Mouse (Mus musculus) frontal cortex, adult 2 months (tissue): ENCODE data around the gene Bcl7c. TPM values are rescaled to one million over a fixed set of nuclear protein-coding genes. Genes with fewer than 3 reads are reported as not detected.
A peak's percentile ranks its signal among the peaks of the same experiment; 100 is the strongest.
"Not testable (repeated sequence)": the region's sequence is repeated elsewhere in the genome, so short reads cannot be mapped to it uniquely, and the experiment has no call there.

ENCODE experiments used
- DNase-seq, 2 experiments: peaks; one replicate each; pipeline ENCODE4 v3.0.0; 2022; ENCODE audit warnings: low spot score in 1 of 2; ENCODE audit errors: extremely low spot score in 1 of 2
- polyA plus RNA-seq: library from polyadenylated mRNA; depleted of rRNA; stranded (reverse); fragments of >200 nt; gene quantifications from 2 replicates; pipeline ENCODE4 v1.2.3, GENCODE M21; 2012

Bcl7c gene
- polyA plus RNA-seq, 1 experiment, result 25.7 TPM

DNA sequence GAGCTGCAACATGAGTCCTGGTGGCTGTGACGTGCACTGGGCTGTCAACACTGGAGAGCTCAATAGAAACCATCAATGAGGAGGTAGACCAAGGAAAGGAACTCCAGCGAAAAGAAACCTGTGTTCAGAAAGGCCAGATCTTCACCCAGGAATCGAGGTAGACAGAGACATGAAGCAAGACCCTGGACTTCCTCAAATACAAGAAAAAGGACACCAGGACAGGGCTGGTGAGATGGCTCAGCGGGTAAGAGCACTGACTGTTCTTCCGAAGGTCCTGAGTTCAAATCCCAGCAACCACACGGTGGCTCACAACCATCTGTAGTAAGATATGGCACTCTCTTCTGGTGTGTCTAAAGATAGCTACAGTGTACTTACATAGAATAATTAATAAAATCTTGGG is 9.6 kb upstream of the Bcl7c start:
- no peak for DNase-seq

DNA sequence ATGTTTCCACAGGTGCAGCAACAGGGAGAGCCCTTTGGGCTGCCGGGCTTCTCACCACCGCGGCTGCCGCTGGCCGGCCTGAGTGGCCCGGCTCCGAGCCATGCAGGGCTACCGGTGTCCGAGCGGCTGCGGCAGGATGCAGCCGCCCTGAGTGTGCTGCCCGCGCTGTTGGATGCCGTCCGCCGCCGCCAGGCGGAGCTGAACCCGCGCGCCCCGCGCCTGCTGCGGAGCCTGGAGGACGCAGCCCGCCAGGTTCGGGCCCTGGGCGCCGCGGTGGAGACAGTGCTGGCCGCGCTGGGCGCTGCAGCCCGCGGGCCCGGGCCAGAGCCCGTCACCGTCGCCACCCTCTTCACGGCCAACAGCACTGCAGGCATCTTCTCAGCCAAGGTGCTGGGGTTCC is 8.3 kb upstream of the Bcl7c start:
- DNase-seq, result peak in 1 of 2 experiments; percentile 67

DNA sequence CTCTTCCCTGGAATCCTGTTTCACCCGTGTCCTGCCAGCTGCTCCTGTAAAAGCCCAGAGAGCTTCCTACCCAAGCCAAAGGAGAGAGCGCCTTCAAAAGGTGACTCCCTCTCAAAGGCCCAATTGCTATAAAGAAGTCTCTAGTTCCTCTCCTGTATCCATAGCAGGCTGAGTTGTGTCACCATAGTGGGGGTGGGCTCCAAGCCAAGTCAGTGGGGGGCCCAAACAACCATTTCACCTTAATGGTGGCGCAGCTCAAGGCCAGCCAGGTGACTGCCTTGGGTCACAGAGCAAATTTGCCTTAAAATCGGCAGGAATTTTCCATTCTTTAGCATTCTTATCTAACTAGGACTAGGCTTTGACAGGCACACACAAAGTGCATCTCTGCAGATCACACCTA is 6.1 kb upstream of the Bcl7c start:
- DNase-seq, result no peak

DNA sequence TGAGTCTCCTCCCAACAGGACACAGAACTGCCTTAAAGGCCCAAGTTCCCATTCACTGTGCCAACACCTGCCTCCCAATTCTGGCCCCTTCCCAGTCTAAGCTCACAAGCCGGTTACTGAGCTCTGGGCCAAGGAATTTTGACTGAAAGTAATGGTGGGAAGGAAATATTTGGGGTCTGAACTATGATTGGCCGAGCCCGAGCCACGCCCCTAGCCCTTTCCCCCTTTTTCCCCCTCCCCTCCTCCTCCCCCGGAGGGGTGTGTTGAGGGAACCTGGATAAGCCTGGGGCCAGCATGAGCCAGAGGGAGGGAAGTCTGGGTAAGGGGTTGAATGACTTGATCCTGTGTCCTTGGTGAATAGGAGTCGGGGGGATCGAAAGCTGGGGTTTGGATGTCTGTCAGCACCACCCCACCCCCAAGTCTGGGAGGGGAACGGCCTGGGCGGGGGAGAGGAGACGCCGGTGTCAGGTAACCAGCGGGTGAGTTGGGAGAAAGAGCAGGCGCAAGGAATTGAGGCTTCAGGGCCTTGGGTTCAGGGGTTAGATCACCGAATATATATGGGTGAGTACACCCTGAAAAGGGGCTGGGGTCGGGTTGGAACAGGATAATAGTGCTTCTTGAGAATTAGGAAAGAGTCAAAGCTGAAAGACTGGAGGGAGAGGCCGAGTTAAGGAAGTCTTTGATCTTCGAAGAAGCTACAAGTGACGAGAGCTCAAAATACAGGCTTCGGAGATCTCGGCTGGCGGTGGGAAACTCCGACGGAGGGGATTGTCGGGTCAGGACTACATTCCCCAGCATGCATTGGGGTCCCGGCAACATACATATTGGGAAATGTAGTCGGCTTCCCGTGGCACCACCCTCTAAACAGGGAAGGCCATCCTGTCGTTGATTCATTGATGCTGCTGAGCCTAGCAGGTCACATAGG is 4.0 kb upstream of the Bcl7c start, which contains the start of gene Ctf1:
Gene Ctf1 (plus strand): TSS at position 276 of the 925 bp plus-strand sequence.
- peak in 1 of 2 experiments; percentile 80 for DNase-seq

DNA sequence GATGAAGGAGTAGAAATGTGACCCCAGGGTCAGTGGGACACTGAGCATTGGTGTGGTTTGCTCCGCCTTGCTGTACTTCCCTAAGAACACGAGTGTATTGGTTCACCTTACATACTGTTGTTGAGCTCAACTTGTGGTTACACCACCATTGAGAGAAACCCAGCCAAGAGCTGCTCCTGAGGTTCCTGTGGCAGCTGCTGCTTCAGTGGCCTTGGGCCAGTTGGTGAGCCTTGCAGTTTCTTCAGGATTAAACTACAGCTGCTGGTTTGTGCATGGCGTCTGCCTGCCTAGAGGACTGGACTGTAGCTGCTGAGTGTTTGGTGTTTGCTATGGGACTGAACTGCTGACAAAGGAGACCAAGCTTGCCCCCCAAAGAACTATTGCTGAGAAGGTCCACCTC is 2.7 kb upstream of the Bcl7c start:
- no peak for DNase-seq

DNA sequence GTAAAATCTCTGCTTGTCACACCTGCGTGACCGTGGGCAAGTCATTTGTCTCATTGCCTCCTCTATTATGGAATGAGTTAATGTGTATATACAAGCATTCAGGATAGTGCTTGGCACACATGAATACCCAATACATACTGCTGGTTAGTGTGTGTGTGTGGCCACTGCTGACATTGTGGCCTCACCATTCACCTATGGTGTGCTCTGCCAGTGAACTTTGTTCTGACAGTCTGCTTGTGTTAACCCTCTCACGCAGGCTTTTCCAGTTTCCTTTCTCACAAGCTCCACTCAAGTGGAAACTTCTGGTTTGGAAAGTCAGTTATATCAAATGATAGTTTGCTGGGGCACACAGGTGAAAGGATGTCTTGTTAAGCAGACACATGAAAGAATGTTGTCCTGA is 2.3 kb upstream of the Bcl7c start:
- DNase-seq, result no peak

DNA sequence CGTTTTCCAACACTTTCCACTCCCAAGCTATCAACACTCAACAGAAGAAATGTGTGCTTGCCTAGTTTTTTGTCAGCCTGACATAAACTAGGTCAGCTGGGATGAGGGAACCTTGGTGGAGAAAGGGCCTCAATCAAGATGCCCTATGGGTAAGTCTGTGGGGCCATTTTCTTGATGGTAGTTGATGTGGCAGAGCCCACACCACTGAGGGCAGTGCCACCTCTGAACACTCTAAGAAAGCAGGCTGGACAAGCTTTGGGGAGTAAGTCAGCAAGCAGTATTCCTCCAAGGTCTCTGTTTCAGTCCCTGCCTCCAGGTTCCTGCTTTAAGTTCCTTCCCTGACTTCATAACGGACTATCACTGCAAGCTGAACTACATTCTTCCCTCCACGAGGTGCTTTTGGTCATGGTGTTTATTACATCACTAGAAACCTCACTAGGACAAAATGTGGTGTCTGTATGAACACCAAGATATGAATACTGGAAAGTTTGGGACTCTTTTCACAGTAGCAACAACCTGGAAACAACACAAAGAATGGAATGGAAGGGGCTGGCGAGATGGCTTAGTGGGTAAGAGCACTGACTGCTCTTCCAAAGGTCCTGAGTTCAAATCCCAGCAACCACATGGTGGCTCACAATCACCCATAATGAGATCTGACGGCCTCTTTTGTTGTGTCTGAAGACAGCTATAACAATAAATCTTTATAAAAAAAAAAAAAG is 687 bp upstream of the Bcl7c start:
- no peak for DNase-seq

DNA sequence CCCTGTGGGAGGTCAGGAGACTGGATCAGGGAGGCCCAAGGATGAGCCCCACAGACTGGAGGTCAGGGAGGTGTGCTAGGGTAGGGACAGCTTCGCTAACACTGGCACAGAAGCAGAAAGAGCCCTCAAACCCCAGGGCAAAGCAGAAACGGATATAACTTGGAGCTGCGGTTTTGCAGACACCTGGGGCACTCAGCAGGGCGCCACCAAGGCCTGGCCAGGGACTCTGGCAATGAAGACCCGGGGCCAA is 851 bp downstream of the Bcl7c start:
- DNase-seq, result no peak

DNA sequence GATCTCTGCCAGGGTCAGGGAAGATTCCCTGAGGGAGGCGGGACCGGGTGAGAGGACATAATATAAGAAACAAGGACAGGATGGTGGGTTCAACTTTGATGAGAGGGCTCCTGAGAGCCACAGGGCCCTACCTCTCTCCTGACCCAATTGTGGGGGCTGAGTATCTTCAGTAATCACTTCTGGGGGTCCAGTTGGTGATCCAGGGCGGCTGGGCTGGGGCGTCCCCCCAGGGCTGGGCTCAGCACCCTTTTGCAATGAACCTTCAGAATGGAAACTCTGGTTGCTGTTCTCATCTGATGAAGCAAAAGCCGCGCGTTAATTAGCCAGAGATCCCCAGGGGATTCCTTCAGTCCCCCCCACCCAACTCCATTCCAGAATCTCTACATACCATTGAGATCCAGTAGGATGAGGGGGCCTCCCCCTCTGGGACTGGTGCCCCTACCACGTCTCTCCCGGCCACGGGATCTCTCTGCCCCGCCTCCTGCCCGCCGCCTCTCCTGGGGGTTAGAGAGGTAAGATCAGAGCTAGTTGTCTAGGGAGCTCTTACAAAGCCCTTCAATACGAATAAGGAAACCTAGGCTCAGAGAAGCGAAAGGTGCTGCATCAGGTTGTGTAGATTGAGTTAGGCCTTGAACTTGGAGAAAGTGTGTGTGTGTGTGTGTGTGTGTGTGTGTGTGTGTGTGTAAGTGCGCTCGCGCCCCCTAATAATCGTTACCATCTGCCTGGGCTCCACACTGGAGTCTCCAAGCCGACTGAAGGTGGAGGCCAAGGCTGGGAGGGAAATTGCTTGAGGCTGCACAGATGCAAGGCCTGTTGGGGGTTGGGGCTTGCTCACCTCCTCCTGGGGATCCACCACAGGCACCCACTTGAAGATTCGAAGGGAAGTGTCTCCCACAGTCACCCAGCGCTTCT is 1.4 kb downstream of the Bcl7c start:
- no peak for DNase-seq

DNA sequence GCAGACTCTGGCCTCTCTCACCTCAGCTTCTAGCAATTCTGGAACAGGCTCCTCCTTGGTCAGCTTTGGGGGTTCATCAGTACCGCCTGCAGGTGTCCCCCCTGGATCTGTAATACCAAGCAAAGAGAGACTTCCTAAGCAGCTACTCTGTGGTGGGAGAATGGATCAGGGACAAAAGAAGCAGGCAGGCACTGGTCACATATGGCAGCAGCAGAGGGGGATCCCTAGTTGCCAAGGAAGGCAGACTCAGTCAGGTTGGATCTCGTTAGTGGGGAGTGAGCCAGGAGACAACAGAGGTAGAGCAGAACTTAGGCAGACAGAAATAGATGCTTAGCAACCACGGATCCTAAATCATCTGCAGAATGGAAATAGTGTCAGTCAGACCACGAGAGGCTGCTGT is 3.0 kb downstream of the Bcl7c start:
- DNase-seq, result no peak

DNA sequence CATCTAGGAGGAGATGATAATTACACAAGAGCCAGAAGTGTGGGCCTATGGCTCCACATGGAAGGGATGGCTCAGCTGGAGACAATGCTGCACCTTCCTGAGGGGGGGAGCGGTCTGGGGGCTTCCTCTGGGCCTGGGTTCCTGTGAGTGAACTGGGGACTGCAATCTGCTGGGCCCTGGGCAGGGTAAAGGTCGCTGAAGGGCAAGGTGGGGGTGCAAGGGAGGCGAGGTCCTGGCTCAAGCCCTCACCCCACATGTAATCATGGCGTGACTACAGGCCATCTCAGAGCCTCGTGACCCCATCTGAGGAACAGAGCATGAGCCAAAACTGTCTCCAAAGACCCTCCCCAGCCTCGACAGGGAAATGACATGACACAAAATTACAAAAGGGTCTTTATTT is 4.1 kb downstream of the Bcl7c start:
- no peak for DNase-seq

DNA sequence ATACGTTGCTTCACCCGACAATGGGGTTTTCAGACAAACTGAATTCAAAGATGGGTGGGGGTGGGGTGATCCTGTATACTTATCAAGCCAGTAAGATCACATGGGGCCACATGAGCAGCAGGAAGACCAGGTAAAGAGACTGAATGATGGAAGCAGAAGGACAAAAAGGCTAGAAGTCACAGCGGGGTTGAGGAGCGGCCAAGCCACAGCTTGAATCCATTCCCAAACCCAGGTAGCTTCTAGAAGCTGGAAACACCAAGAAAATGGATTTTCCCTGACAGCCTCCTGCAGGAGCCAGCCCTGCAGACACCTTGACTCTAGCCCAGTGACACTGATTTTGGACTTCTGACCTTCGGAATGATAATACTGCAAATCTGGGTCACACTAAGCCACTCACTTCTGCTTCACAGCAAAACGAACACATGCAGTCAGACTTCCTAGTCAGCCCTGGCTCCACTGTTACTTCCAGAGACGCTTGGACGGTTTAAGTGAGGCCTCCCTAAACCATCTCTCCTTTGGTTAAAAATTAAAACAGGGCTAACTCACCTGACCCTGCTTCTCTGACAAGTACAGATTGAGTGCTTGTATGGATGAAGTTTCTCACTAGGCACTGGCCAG is 5.1 kb downstream of the Bcl7c start:
- no peak for DNase-seq

DNA sequence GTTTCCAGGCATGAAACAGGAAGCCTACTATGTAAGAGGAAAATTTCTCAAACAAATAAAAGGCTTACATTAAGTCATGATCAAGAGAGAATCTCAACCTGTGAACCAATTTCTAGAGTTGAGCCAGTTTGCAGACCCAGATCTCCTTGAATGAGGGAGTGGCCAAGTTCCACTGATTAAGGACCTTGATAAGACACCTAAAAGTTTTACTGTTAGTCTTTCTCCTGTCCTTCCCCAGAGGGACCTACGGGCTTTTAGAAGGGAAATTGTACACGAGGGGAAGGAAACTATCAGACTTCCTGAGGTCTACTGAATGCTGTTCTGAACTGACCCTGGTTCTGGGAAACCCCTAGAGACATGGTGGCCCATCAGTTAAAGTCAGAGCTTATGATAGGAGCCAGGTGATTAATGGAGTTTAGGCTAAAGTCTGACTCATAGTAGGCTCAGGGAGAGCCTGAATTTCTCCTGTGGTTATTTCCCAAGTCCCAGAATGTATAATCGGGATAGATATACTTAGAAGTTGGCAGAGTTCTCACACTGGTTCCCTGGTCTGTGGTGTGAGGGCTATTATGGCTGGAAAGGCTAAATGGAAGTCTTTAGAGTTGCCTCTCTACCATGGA is 7.9 kb downstream of the Bcl7c start:
- no peak for DNase-seq

DNA sequence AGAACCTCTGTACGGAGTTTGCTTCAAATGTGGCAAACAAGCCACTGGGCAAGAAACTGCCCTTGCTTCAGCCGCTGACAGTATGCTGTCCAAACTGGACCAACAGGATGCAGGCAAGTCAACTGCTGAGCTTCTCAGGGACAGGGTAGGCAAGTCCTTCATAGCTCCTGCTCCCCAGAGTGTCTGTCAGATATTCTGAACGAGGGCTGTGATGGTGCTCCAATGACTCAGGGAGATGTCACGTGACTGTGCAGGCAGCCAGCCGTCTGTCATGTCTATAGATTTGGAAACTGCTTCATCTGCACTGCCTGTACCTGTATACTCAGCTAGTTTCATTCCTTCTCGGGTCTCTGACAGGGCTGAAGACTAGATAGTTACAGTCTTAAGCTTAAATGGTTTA is 9.7 kb downstream of the Bcl7c start:
- peak in 1 of 2 experiments; percentile 59 for DNase-seq

DNA sequence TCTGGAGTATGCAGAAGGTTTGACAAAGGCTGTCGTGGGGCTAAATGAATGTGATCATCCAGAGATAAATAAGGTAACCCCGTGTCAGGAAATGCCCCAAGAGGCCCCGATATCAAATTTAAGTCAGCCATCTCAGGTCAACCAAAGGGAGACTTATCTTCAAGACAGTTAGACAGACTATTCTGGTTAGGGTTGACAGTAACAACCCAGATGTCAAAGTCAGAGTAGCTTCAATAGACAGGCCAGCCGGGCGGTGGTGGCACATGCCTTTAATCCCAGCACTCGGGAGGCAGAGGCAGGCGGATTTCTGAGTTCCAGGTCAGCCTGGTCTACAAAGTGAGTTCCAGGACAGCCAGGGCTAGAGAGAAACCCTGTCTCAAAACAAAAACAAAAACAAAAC is 15.0 kb downstream of the Bcl7c start:
- not testable (repeated sequence) for DNase-seq

DNA sequence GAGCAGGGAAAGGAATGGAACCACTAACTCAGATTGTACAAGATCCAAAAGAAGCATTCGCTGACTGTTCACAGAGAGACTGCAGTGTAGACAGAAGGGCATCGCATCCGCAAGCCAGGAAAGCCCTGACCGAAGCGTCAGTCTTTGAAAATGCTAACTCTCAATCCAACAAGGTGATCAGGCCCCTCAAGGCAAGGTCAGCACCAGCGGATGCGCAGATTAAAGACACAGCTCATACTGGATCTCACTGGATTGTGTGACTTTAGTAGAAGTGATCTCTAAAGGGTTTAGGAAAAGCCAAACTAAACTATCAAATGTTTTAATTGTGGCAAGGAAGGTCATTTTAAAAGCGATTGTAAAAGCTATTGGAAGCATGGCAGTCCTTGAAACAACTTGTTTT is 15.4 kb downstream of the Bcl7c start:
- no peak for DNase-seq

DNA sequence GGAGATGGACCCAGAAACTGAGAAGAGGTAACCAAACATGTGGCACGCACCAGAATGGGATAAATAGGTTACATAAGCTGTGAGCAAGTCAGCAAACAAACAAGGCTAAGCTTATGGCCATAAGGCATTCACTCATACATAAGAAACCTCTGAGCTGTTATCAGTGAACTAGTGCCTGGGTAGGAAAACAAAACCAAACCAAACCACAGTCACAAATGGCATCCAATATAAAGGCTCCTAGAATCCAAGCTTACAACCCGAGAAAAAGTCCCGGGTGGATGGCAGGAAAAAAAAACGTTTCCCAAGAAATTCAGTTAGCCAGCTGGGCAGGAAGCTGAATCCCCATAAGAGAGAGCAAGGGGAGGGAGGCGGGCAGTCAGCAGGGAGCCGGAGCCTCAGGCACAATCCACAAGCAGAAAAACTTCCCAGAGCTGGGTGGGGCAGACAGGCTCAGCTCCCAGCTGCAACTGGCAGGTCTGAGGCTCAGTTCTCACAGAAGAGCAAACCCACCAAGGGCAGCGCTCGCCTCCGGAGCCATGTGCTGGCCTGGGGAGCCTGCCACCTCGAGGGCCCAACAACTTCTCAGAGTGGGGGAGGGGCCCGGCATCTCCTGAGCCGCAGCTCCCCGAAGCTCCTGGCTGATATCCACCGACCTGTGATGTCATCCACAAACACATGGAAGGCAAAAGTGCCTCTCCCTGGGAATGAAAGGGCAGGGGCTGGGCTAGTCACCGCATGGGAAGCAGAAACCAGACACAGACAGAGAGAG is 17.3 kb downstream of the Bcl7c start:
- DNase-seq, result peak in 1 of 2 experiments; percentile 55

DNA sequence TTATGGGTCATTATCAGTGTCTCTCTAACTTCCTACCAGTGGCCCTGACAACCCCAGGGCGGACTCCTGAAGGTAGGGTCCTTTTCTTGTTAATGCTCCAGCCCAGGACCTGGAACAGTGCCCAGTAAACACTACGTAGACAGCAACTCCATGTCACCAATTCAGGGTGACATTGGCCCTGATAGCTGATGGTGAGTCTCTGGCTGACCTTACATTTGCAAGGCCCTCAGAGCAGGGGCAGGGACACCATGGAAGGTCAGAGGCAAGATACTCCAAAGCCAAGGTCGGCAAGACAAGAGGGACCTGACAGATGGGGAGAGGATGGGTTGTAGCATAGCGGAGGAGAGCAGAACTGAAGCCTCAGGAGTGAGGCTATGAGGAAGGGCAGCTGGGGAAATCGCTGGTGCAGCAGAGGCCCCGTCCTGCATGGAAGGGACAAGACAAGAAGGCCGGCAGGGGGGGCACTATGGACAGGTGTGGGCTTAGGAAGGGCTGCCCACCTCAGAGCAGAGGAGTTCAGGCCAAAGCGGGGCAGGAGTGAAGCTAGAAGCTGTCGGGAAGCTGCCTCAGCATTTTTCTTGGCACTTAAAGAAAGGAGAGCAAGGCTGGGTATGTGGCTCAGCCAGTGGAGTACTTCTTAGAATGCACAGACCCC is 19.0 kb downstream of the Bcl7c start:
- no peak for DNase-seq

DNA sequence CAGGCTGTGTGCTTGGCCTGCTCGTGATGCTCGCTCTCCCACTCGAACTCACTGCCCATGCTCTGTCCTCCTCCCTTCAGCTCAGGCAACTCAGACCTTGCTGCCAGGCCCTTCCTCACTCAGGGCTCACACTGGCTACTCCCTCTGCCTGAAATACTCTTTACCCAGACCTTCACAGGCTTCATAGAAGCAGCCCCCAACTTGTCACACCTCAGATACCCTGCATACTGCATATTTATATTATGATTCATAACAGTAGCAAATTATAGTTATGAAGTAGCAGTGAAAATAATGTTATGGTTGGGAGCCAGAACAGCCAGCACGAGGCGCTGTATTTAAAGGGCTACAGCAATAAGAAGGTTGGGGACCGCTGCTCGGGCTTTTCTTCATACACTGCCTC is 19.8 kb downstream of the Bcl7c start:
- peak in 1 of 2 experiments; percentile 48 for DNase-seq
